Mouse (Mus musculus) small intestine, adult 2 months (tissue): Measurements from ENCODE around the gene Slc6a6.

ENCODE experiments used
- CTCF ChIP-seq: fragments of 200-500 bp; IDR thresholded peaks from 2 replicates; pipeline ENCODE4 v1.5.1; 2012; ENCODE audit warnings: low read depth, mild to moderate bottlenecking, control low read depth, inconsistent platforms, low read length, moderate library complexity, mixed read lengths; ENCODE audit not compliant: insufficient replicate concordance, insufficient read length; ENCODE audit errors: extremely low read depth
- POLR2A ChIP-seq: fragments of 200-500 bp; IDR thresholded peaks from 2 replicates; pipeline ENCODE4 v1.6.1; 2012; ENCODE audit warnings: low read depth, mild to moderate bottlenecking, control low read depth, inconsistent platforms, low read length, moderate library complexity

DNA sequence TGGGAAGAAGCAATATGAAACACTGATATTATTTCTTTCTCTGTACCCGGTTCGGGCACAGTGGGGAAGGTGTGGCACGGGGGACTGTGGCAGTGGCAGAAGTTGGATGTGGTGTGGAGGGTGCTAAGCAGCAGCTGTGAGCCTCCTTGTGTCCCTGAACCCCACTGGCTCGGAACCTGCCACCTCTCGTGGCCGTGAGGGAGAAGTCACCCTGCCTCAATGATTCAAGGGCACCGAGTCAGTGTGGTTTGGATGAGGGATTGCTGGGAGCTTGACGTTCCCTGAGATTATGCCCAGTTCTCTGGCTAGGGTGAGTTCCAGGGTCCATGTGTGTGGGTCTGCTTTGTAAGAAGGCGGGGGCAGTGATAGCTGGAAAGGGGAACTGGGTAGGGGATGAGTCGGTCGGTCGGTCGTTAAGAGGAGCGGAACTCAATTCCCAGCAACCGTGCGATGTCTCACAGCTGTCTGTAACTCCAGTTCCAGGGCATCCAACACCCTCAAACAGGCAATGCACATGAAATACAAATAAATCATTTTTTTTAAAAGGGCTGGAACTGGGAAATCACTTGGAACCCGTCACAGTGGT is 9.5 kb downstream of the Slc6a6 start:
- TF ChIP-seq CTCF: no peak
- TF ChIP-seq POLR2A: no peak
